Mouse (Mus musculus) spleen, adult 2 months (tissue): Measurements from ENCODE around the gene Samd4b.

Experiments used
- CTCF ChIP-seq: fragments of 200-500 bp; IDR thresholded peaks from 2 replicates; pipeline ENCODE4 v1.5.1; 2011; ENCODE audit warnings: mild to moderate bottlenecking, inconsistent platforms; ENCODE audit not compliant: insufficient read depth, insufficient read length, insufficient replicate concordance; ENCODE audit errors: extremely low read depth
- POLR2A ChIP-seq: fragments of 200-500 bp; IDR thresholded peaks from 2 replicates; pipeline ENCODE4 v1.6.1; 2011; ENCODE audit warnings: low read depth, low read length, inconsistent platforms

DNA sequence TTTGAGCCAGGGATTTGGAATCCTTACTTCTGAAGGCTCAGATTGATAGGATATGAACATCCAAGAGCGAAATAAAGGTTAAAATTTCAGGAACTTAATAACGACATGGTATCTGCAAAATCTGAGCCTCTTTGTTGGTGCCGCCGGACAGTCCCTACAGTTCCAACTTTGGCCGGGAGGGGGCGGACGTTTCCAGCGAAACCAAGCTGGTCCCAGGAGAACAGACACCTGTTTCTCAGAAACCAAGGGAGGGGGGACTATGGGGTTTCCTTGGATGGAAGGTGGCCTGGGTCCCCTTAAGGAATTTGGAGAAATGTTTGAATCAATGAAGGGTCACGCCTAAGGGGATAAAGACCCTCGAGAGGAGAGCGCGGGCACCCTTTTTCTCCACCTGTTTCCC is 151.5 kb downstream of the Samd4b start:
- no peak for TF ChIP-seq POLR2A
- peak; percentile 93 for TF ChIP-seq CTCF
